Mouse (Mus musculus) G1E (cell line): ENCODE measurements around the gene Lipi. TPM values are rescaled to one million over a fixed set of nuclear protein-coding genes. Genes with fewer than 3 reads are reported as not detected.

Experiments
- ATAC-seq: 2 replicates; pipeline ENCODE4 v1.8.0; 2016; ENCODE audit warnings: mild to moderate bottlenecking; ENCODE audit not compliant: insufficient number of reproducible peaks, poor library complexity, low FRiP score, severe bottlenecking; ENCODE audit errors: extremely low read depth
- DNase-seq: peaks from one replicate; pipeline ENCODE4 v3.0.0; 2012; ENCODE audit warnings: low spot score
- H3K27me3 ChIP-seq: 2 replicates; pipeline ENCODE4 v1.6.1; 2012; ENCODE audit warnings: mild to moderate bottlenecking, low read length, inconsistent platforms; ENCODE audit not compliant: insufficient read depth
- H3K36me3 ChIP-seq: replicated peaks from 2 replicates; pipeline ENCODE3; 2012; ENCODE audit warnings: mild to moderate bottlenecking, inconsistent platforms
- H3K4me1 ChIP-seq: 2 replicates; pipeline ENCODE4 v1.6.1; 2012; ENCODE audit warnings: low read depth, low read length, inconsistent platforms, mixed read lengths; ENCODE audit not compliant: insufficient read depth
- H3K4me3 ChIP-seq: 2 replicates; pipeline ENCODE4 v1.5.1; 2012; ENCODE audit warnings: low read depth, mild to moderate bottlenecking, inconsistent platforms, low read length, moderate library complexity, mixed read lengths
- H3K9me3 ChIP-seq: replicated peaks from 2 replicates; pipeline ENCODE4 v1.6.1; 2012; ENCODE audit warnings: inconsistent platforms
- CTCF ChIP-seq: IDR thresholded peaks from 2 replicates; pipeline ENCODE4 v1.5.1; 2012; ENCODE audit warnings: low read depth, low read length, inconsistent platforms, mixed read lengths
- GATA1 ChIP-seq: IDR thresholded peaks from 2 replicates; pipeline ENCODE4 v1.6.1; 2012; ENCODE audit warnings: borderline replicate concordance, low read length, inconsistent platforms, mixed read lengths
- GATA2 ChIP-seq: IDR thresholded peaks from 2 replicates; pipeline ENCODE4 v1.6.1; 2012; ENCODE audit warnings: low read depth, low read length, inconsistent platforms, borderline replicate concordance
- POLR2AphosphoS5 ChIP-seq: IDR thresholded peaks from 2 replicates; pipeline ENCODE4 v1.6.1; 2012; ENCODE audit warnings: low read depth, low read length, inconsistent platforms; ENCODE audit not compliant: insufficient replicate concordance
- TAL1 ChIP-seq: conservative IDR thresholded peaks from 2 replicates; pipeline ENCODE4 v1.6.1; 2012; ENCODE audit warnings: low read depth, low read length, inconsistent platforms, mixed read lengths
- polyA plus RNA-seq: library from polyadenylated mRNA; stranded (reverse); fragments of >175 nt; gene quantifications from 2 replicates; pipeline ENCODE4 v1.2.3, GENCODE M21; 2012
- total RNA-seq, 2 experiments: library from RNA; stranded (forward) in 1 of 2; stranded (reverse) in 1 of 2; fragments of 200-1000 nt in 1 of 2; fragments of >200 nt in 1 of 2; fragmentation: Nextera tagmentation in 1 of 2; gene quantifications; 2 replicates each; pipeline ENCODE4 v1.2.3; 2014 to 2017

Gene Lipi
- not detected in 2 replicates for total RNA-seq (2014; fragmentation: Nextera tagmentation)
- total RNA-seq (2017) = not detected in 2 replicates
- not detected in 2 replicates for polyA plus RNA-seq

- DNase-seq (no peak), ATAC-seq (no peak)
- H3K4me3 ChIP-seq = no peak within 1 kb of the TSS
- H3K36me3 ChIP-seq = no peaks in the 10 kb centered on the region
- no peaks in the 10 kb centered on the region for H3K27me3 ChIP-seq
- no peak for TF ChIP-seq GATA1
- no peak for TF ChIP-seq POLR2AphosphoS5
- TF ChIP-seq TAL1 = no peak
- H3K9me3 ChIP-seq = no peaks in the 10 kb centered on the region
- H3K4me1 ChIP-seq = no peaks in the 10 kb centered on the region
Observed at GRCm38 (mm10) chr16:75585961-75586360, at the start of gene Lipi. Gene Lipi (minus strand): TSS chr16:75586061.

GRCm38 (mm10) chr16:75627862-75628261 is 42.0 kb upstream of the Lipi start:
- ATAC-seq (no peak), DNase-seq (no peak)
- H3K36me3 ChIP-seq = no peaks in the 10 kb centered on the region
- H3K9me3 ChIP-seq = no peaks in the 10 kb centered on the region
- H3K27me3 ChIP-seq = no peaks in the 10 kb centered on the region
- H3K4me1 ChIP-seq = no peaks in the 10 kb centered on the region
- TF ChIP-seq POLR2AphosphoS5 = no peak
- TF ChIP-seq TAL1 = no peak
- TF ChIP-seq GATA2 = no peak
- TF ChIP-seq GATA1 = no peak
- TF ChIP-seq CTCF = no peak
- no peak overlapping the region for H3K4me3 ChIP-seq

- Histone ChIP-seq H3K4me3 (no peak overlapping the region), H3K36me3 (no peaks in the 10 kb centered on the region), H3K27me3 (0 out of 2 replicates have a peak, but pooled peaks cover 3% of the 10 kb centered on the region), H3K4me1 (no peaks in the 10 kb centered on the region), H3K9me3 (no peaks in the 10 kb centered on the region)
- no peak for TF ChIP-seq GATA2
- TF ChIP-seq CTCF = no peak
- no peak for TF ChIP-seq TAL1
- TF ChIP-seq GATA1 = no peak
- TF ChIP-seq POLR2AphosphoS5 = no peak
- DNase-seq (peak; percentile 5), ATAC-seq (peak; percentile 45; the same call in 1 of the 2 replicates)
Observed at GRCm38 (mm10) chr16:75617651-75618349, 31.9 kb upstream of the Lipi start.

DNA sequence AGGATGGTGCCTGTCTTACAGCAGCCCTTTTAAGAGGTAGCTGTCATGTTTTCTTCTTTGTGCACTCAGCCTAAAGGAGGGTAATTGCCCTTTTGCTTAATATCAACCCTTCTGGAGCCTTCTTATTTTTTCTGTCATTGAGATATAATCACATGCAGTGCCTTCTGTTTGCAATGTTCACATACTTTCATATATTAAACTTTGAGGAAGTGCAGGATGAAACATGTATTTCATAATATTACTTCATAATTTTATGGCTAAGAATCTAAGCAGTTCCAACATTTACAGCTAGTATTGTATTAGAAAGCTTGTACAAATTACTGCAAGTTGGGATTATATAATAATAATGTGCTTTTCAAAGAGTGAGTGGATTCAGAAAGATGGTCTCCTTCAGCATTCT is 26.7 kb upstream of the Lipi start:
- H3K27me3 ChIP-seq = 0 out of 2 replicates have a peak, but pooled peaks cover 3% of the 10 kb centered on the region
- no peaks in the 10 kb centered on the region for H3K36me3 ChIP-seq
- DNase-seq (no peak), ATAC-seq (no peak)
- TF ChIP-seq GATA1 = no peak
- no peak overlapping the region for H3K4me3 ChIP-seq
- H3K9me3 ChIP-seq = no peaks in the 10 kb centered on the region
- H3K4me1 ChIP-seq = no peaks in the 10 kb centered on the region

GRCm38 (mm10) chr16:75606415-75606814 is 20.6 kb upstream of the Lipi start:
- TF ChIP-seq TAL1 = no peak
- TF ChIP-seq GATA2 = no peak
- TF ChIP-seq POLR2AphosphoS5 = no peak
- no peak for TF ChIP-seq GATA1
- no peak for TF ChIP-seq CTCF
- ATAC-seq = no peak

GRCm38 (mm10) chr16:75593501-75594183 is 7.8 kb upstream of the Lipi start:
- DNase-seq (no peak), ATAC-seq (no peak)
- Histone ChIP-seq H3K9me3 (no peaks in the 10 kb centered on the region), H3K27me3 (no peaks in the 10 kb centered on the region; the same call in 1 of the 2 replicates), H3K4me3 (no peak overlapping the region), H3K4me1 (peaks cover 3% of the 10 kb centered on the region; the same call in 1 of the 2 replicates), H3K36me3 (no peaks in the 10 kb centered on the region)
- TF ChIP-seq GATA1 (no peak), CTCF (no peak), GATA2 (no peak), POLR2AphosphoS5 (no peak), TAL1 (no peak)

More at GRCm38 (mm10) chr16:75606415-75606814, 20.6 kb upstream of the Lipi start:
- H3K4me3 ChIP-seq = no peak overlapping the region
- H3K27me3 ChIP-seq = no peaks in the 10 kb centered on the region
- no peaks in the 10 kb centered on the region for H3K9me3 ChIP-seq
- no peaks in the 10 kb centered on the region for H3K36me3 ChIP-seq
- no peak for DNase-seq
- no peaks in the 10 kb centered on the region for H3K4me1 ChIP-seq
